Mouse (Mus musculus): ENCODE data around the gene Gm10065. TPM values are rescaled to one million over a fixed set of nuclear protein-coding genes. Genes with fewer than 3 reads are reported as not detected.
"Not testable (repeated sequence)": the region's sequence is repeated elsewhere in the genome, so short reads cannot be mapped to it uniquely, and the experiment has no call there.

Gm10065 gene
- not detected for polyA plus RNA-seq (2017; shearing (Covaris generic))

- not testable (repeated sequence) for ATAC-seq
These were observed at the start of gene Gm10065, which contains the start of gene Zkscan4 for GRCm38 (mm10) chr13:21478759-21479670. Gm10065 (minus strand) TSS chr13:21479441. Zkscan4 (plus strand) TSS chr13:21478907.

- peak; percentile 98 for ATAC-seq
These were observed 27.0 kb upstream of the Gm10065 start for GRCm38 (mm10) chr13:21506221-21506649.

- no peak for ATAC-seq
These were observed 23.1 kb upstream of the Gm10065 start for GRCm38 (mm10) chr13:21502296-21502695.

DNA sequence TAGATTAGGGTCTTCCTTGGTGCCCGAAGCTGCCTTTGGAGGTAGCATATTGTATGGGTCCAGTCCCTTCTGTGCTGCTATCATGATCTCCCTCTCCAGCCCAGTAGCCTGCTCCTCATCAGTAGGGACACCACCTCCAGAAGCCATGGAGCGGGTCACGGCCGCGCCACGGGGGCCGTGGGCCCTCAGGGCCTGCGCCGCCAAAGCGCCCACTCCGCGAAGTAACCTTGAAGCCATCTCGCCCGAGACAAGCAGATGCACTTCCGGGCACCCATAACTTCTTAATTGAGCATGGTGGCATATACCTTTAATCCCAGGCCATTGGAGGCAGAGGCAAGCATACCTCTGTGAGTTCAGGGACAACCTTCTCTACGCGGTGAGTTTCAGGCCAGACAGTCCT, 21.9 kb upstream of the Gm10065 start, which contains the start of gene Gm11273:
TSS of gene Gm11273 (minus strand) at position 237 of the 400 bp plus-strand sequence.
- ATAC-seq, result not testable (repeated sequence)

DNA sequence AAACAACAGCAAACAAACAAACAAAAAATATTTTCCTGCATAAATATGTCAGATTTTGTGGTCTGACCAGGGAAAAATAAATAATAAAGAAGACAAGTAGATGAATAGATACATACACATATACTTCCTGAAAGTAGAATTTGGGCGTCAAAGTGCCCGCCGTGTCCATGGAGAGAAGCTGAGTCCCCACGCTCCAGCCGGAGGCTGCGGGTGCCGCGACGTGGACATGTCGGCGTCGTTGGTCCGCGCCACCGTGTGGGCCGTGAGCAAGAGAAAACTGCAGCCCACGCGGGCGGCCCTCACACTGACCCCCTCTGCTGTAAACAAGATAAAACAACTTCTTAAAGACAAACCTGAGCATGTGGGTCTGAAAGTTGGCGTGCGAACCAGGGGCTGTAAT, 15.8 kb upstream of the Gm10065 start, which contains the start of gene AK157302:
TSS of gene AK157302 (plus strand) at position 144 of the 400 bp plus-strand sequence.
- no peak for ATAC-seq

DNA sequence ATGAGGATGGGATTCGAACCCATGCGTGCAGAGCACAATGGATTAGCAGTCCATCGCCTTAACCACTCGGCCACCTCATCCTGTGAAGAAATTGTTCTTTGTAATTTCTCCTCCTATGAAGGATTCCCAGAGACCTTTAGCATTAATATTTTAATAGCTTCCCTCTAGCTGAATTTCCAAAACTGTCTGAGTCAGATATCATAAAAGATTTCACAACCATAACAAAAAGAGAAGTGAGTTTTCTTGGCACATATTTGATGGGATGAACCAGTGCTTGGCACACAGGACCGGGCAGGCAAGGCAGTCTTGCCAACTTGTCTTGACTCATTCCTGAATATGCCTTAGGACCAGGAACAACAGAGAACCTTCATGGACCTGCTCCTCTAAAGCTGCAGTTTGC, 13.6 kb upstream of the Gm10065 start:
- ATAC-seq, result no peak

- ATAC-seq, result no peak
These were observed 7.6 kb upstream of the Gm10065 start for GRCm38 (mm10) chr13:21486881-21487280.

- no peak for ATAC-seq
These were observed 6.8 kb downstream of the Gm10065 start for GRCm38 (mm10) chr13:21472427-21472826.

DNA sequence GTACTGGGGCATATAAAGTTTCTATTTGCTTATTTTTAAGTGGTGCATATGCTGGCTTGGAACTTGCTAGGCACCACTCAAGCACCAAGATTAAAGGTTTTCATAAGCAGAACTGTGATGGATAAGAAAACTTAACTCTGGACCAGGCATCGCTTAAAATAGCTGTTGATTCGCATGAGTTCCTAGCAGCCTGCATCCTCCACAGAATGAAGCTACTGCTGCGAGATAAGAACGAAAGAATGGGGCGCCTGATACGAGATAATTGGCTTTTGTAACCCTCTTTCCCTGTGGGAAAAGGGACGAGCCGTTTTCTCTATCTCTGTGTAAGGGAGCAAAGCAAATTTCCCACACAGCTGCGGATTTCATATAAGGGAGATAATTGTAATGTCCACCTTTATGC, 10.1 kb downstream of the Gm10065 start:
- no peak for ATAC-seq

GRCm38 (mm10) chr13:21468061-21469019, 10.9 kb downstream of the Gm10065 start, which contains the start of gene Nkapl:
Nkapl (minus strand) TSS chr13:21468509.
- peak; percentile 83 for ATAC-seq

GRCm38 (mm10) chr13:21467336-21467735, 11.9 kb downstream of the Gm10065 start:
- no peak for ATAC-seq

GRCm38 (mm10) chr13:21462516-21462915, 16.7 kb downstream of the Gm10065 start:
- not testable (repeated sequence) for ATAC-seq

- no peak for ATAC-seq
These were observed 22.9 kb downstream of the Gm10065 start for GRCm38 (mm10) chr13:21456347-21456746.

GRCm38 (mm10) chr13:21454133-21454532, 25.1 kb downstream of the Gm10065 start:
- ATAC-seq, result no peak

GRCm38 (mm10) chr13:21453449-21453848, 25.8 kb downstream of the Gm10065 start, which contains the start of gene Zscan26:
Zscan26 (minus strand) TSS chr13:21453730.
- ATAC-seq, result peak; percentile 95

DNA sequence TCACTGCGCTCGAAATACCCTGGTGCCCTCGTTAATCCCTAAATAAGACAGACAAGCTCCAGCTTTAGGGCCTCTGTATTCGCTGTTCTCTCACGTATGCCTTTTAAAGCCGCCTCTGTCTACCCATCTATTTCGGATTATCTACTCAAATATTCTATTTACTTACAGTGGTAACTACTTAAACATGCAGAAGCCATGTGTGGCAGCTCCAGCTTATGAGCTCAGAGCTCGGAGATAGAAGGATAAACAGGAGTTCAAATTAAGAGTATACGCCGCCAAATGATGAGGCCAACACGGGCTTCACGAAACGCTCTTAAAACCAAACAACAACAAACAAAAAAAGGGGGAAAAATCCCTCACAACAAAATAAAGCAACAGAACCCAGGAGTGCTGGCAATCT, 26.2 kb downstream of the Gm10065 start:
- ATAC-seq, result peak; percentile 22

GRCm38 (mm10) chr13:21447856-21448614, 31.2 kb downstream of the Gm10065 start:
- no peak for ATAC-seq

- ATAC-seq, result no peak
These were observed 32.4 kb downstream of the Gm10065 start for GRCm38 (mm10) chr13:21446796-21447195.

- ATAC-seq, result no peak
These were observed 38.1 kb downstream of the Gm10065 start for GRCm38 (mm10) chr13:21441207-21441572.

- peak; percentile 84 for ATAC-seq
These were observed 38.6 kb downstream of the Gm10065 start, which contains the start of gene Pgbd1 for GRCm38 (mm10) chr13:21440503-21441206. Pgbd1 (minus strand) TSS chr13:21441058.

- no peak for ATAC-seq
These were observed 43.8 kb downstream of the Gm10065 start for GRCm38 (mm10) chr13:21435476-21435875.

All from inflammation-experienced regulatory T-cells, adult 6 months (primary cell).